Mouse (Mus musculus) heart, postnatal 0 days (tissue): ENCODE measurements around the gene Traf1. TPM values are rescaled to one million over a fixed set of nuclear protein-coding genes. Genes with fewer than 3 reads are reported as not detected.

Experiments
- ATAC-seq: fragments of 200-750 bp; cut with Nextera tagmentation; 2 replicates; pipeline ENCODE4 v1.8.0; 2017; ENCODE audit warnings: low read depth, moderate number of reproducible peaks, moderate library complexity; ENCODE audit not compliant: insufficient read depth
- DNase-seq: peaks from one replicate; pipeline ENCODE4 v3.0.0-alpha.2; 2016; ENCODE audit warnings: low spot score
- H3K27ac ChIP-seq: fragments of 300-500 bp; sonication (generic); 2 replicates; pipeline ENCODE4 v1.5.1; 2014; ENCODE audit warnings: low read depth, mild to moderate bottlenecking
- H3K27me3 ChIP-seq: fragments of 300-500 bp; sonication (generic); 2 replicates; pipeline ENCODE4 v1.6.1; 2014; ENCODE audit warnings: low read length, mixed read lengths; ENCODE audit not compliant: control insufficient read depth, insufficient read depth
- H3K36me3 ChIP-seq: fragments of 300-500 bp; sonication (generic); replicated peaks from 2 replicates; pipeline ENCODE4 v1.6.1; 2014; ENCODE audit warnings: low read length, mixed read lengths; ENCODE audit not compliant: control insufficient read depth, insufficient read depth
- H3K4me1 ChIP-seq: fragments of 300-500 bp; sonication (generic); 2 replicates; pipeline ENCODE4 v1.6.1; 2014; ENCODE audit warnings: antibody characterized with exemption; ENCODE audit not compliant: control insufficient read depth, insufficient read depth
- H3K4me2 ChIP-seq: fragments of 300-500 bp; sonication (generic); 2 replicates; pipeline ENCODE4 v1.6.1; 2014; ENCODE audit warnings: low read depth, mild to moderate bottlenecking, low read length, moderate library complexity
- H3K4me3 ChIP-seq: fragments of 300-500 bp; sonication (generic); 2 replicates; pipeline ENCODE4 v1.5.1; 2014; ENCODE audit warnings: low read depth, low read length
- H3K9ac ChIP-seq: fragments of 300-500 bp; sonication (generic); replicated peaks from 2 replicates; pipeline ENCODE4 v1.6.1; 2014; ENCODE audit warnings: low read depth, low read length, mixed read lengths
- H3K9me3 ChIP-seq: fragments of 300-500 bp; sonication (generic); replicated peaks from 2 replicates; pipeline ENCODE4 v1.6.1; 2016; ENCODE audit warnings: low read length; ENCODE audit not compliant: control insufficient read depth
- CTCF ChIP-seq: IDR thresholded peaks from 2 replicates; pipeline ENCODE4 v1.5.1; 2016; ENCODE audit warnings: antibody characterized with exemption, control low read depth, low read depth
- EP300 ChIP-seq: IDR thresholded peaks from 2 replicates; pipeline ENCODE4 v1.6.1; 2016; ENCODE audit warnings: antibody characterized with exemption, low read depth
- WGBS: fragments of 180-500 bp; shearing (Covaris S2); extraction: QIAGEN DNeasy Blood & Tissue Kit; methylation state at CpG from one replicate; pipeline ENCODE4 v1.1.7; 2014; 5-methylcytosine and 5-hydroxymethylcytosine counted together
- polyA plus RNA-seq: library from polyadenylated mRNA; unstranded; fragments of >200 nt; fragmentation: Nextera tagmentation; extraction: Ambion mirVana; gene quantifications from 2 replicates; pipeline ENCODE4 v1.2.1, GENCODE M21; 2015
- total RNA-seq: library from RNA; depleted of rRNA; stranded (reverse); fragments of >200 nt; gene quantifications from 2 replicates; pipeline ENCODE4 v1.2.3, GENCODE M21; 2014; ENCODE audit warnings: low replicate concordance

The Traf1 gene
- total and polyA plus RNA-seq, 2 experiments from 2014 or later: 0.23 to 1.1 TPM

GRCm38 (mm10) chr2:34962211-34962610, 639 bp upstream of the Traf1 start:
- Histone ChIP-seq H3K36me3 (no peaks in the 10 kb centered on the region), H3K4me3 (no peak overlapping the region), H3K9me3 (no peaks in the 10 kb centered on the region), H3K4me2 (no peak overlapping the region), H3K4me1 (peaks cover 8% of the 10 kb centered on the region), H3K27ac (no peak overlapping the region), H3K9ac (no peak overlapping the region), H3K27me3 (0 out of 2 replicates have a peak, but pooled peaks cover 3% of the 10 kb centered on the region)
- WGBS: 63% methylated on average over 2 of the region's 2 CpGs
- ATAC-seq (no peak), DNase-seq (no peak)
- no peak for TF ChIP-seq CTCF
- TF ChIP-seq EP300: no peak

- WGBS: 55% methylated on average over 6 of the region's 6 CpGs
- no peak for ATAC-seq
- peaks cover 8% of the 10 kb centered on the region for H3K4me1 ChIP-seq
Observed at GRCm38 (mm10) chr2:34960966-34961365, 606 bp downstream of the Traf1 start.

GRCm38 (mm10) chr2:34960466-34960865, 1.1 kb downstream of the Traf1 start:
- Histone ChIP-seq H3K36me3 (no peaks in the 10 kb centered on the region), H3K4me2 (no peak overlapping the region), H3K9me3 (no peaks in the 10 kb centered on the region), H3K4me3 (no peak overlapping the region), H3K27me3 (0 out of 2 replicates have a peak, but pooled peaks cover 3% of the 10 kb centered on the region), H3K9ac (no peak overlapping the region), H3K27ac (no peak overlapping the region), H3K4me1 (peaks cover 8% of the 10 kb centered on the region)
- no peak for ATAC-seq
- no peak for TF ChIP-seq CTCF
- no peak for TF ChIP-seq EP300
- WGBS: 76% methylated on average over 5 of the region's 5 CpGs
- no peak for DNase-seq

More at GRCm38 (mm10) chr2:34960966-34961365, 606 bp downstream of the Traf1 start:
- H3K27ac ChIP-seq: no peak overlapping the region
- H3K27me3 ChIP-seq: 0 out of 2 replicates have a peak, but pooled peaks cover 3% of the 10 kb centered on the region
- peak overlapping the region; percentile 33 for H3K4me3 ChIP-seq
- peak overlapping the region; percentile 63 for H3K4me2 ChIP-seq
- DNase-seq: no peak
- no peak for TF ChIP-seq EP300
- no peak for TF ChIP-seq CTCF
- 0 out of 2 replicates have a peak overlapping the region, but pooled peaks have one; percentile 11 for H3K9ac ChIP-seq
- H3K36me3 ChIP-seq: no peaks in the 10 kb centered on the region
- H3K9me3 ChIP-seq: no peaks in the 10 kb centered on the region

DNA sequence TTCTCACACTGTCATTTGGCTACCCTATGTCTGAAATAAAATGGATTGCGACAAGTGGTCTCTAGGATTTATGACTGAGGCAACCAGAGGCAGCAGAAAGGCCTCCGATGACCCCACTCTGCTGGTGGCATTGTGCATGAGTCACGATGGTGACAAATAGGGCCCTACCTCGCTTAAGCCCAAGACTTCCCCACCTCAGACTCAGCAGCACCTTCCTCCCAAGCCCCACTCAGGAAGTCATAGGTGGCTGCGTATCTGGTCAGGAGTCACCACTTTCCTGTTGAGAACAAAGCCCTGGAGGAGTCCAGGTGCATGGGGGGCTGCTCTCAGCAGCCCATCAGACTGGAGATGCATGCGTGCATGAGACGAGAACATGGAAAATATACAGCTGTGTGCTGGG, 3.0 kb downstream of the Traf1 start:
- H3K27me3 ChIP-seq: 0 out of 2 replicates have a peak, but pooled peaks cover 3% of the 10 kb centered on the region
- no peak overlapping the region for H3K4me3 ChIP-seq
- no peak for DNase-seq
- no peaks in the 10 kb centered on the region for H3K36me3 ChIP-seq
- H3K4me1 ChIP-seq: peaks cover 8% of the 10 kb centered on the region
- no peak for TF ChIP-seq CTCF
- TF ChIP-seq EP300: no peak
- H3K4me2 ChIP-seq: no peak overlapping the region
- WGBS: 77% methylated on average over 7 of the region's 7 CpGs
- no peak overlapping the region for H3K9ac ChIP-seq
- H3K27ac ChIP-seq: no peak overlapping the region
- no peak for ATAC-seq
- H3K9me3 ChIP-seq: no peaks in the 10 kb centered on the region

DNA sequence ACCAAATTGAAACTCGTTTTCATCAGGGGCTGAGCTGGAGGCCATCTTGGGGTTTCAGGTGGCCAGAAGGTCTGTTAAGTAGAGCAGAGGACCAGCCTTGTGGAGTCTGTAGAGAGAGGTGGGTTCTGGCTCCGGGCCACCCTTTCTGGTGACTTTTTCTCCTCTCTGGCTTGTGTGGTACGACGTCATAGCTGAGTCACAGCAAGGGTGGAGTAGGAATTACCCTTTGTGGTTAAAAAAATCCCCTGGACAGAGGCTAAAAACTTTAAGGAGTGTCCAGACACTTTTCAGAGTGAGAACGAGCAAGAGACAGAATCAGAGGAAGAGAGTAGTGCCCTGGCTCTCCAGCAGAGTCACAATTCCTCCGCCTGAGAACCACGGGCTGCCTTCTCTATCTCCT, 3.5 kb downstream of the Traf1 start:
- Histone ChIP-seq H3K4me3 (no peak overlapping the region), H3K4me1 (peaks cover 8% of the 10 kb centered on the region), H3K4me2 (no peak overlapping the region), H3K27me3 (0 out of 2 replicates have a peak, but pooled peaks cover 3% of the 10 kb centered on the region), H3K9me3 (no peaks in the 10 kb centered on the region), H3K36me3 (no peaks in the 10 kb centered on the region), H3K27ac (no peak overlapping the region), H3K9ac (no peak overlapping the region)
- ATAC-seq: no peak
- 63% methylated on average over 7 of the region's 7 CpGs for WGBS
- TF ChIP-seq EP300 (no peak), CTCF (no peak)
- no peak for DNase-seq

GRCm38 (mm10) chr2:34957405-34957804, 4.2 kb downstream of the Traf1 start:
- whole genome bisulfite sequencing: 65% methylated on average over 1 of the region's 1 CpGs
- H3K27ac ChIP-seq: no peak overlapping the region
- no peak overlapping the region for H3K9ac ChIP-seq
- DNase-seq (no peak), ATAC-seq (no peak)
- no peaks in the 10 kb centered on the region for H3K36me3 ChIP-seq
- H3K4me2 ChIP-seq: no peak overlapping the region
- H3K9me3 ChIP-seq: no peaks in the 10 kb centered on the region
- peaks cover 8% of the 10 kb centered on the region for H3K4me1 ChIP-seq
- H3K4me3 ChIP-seq: no peak overlapping the region
- H3K27me3 ChIP-seq: 0 out of 2 replicates have a peak, but pooled peaks cover 3% of the 10 kb centered on the region
- TF ChIP-seq CTCF: no peak
- no peak for TF ChIP-seq EP300
